Mouse (Mus musculus): Measurements from ENCODE around the gene Taok2.
"Not testable (repeated sequence)": the region's sequence is repeated elsewhere in the genome, so short reads cannot be mapped to it uniquely, and the experiment has no call there.

Gene Taok2

DNA sequence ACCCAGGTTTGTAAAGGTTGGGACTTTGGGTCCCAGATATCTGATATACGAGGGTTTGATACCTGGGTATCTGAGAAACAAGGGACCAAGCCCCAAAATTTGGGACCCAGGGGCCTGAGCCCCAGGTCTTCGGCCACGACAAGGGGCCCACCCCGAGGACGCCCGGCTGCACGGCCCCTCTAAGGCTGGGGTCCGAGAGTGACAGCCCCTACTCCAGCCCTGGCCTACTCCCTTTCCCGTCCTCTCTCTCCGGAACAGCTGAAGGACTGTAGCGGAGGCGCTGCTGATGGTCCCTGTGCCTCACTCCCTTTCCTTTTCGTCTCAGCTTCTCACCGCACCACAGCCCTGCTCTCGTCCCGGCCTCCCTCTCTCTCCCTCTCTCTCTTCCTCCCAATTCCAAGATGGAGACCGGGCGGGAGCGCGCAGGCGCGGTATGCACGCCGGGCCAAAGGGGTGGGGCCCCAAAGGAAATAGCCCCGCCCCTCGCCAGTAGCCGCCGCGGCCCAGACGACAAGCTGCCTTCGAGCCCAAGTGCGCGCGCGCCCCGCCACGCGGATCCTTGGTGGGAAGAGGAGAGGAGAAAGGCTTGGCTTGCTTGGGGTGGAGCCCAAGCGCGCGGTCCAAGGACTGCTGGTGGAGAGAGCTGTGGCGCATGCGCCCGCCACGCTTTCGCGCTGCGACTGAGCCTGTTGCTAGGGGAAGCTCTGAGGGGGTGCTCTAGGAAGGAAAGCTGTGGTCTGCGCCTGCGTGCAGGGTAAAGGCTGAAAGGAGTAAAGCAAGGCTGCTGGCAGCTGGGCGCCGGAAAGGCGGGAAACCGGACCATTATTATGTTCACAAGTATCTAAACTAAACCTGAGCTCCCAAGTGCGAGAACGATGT lies at the start of gene Taok2:
Taok2 (minus strand) TSS at position 418 of the 879 bp plus-strand sequence.
- DNase-seq (ENCODE audit: low read depth, low spot score): peak; percentile 97

GRCm38 (mm10) chr7:126932652-126933051 lies 48.1 kb upstream of the Taok2 start:
- DNase-seq (ENCODE audit: low read depth, low spot score): no peak

GRCm38 (mm10) chr7:126929046-126929445 lies 44.5 kb upstream of the Taok2 start:
- no peak for DNase-seq (ENCODE audit: low read depth, low spot score)

DNA sequence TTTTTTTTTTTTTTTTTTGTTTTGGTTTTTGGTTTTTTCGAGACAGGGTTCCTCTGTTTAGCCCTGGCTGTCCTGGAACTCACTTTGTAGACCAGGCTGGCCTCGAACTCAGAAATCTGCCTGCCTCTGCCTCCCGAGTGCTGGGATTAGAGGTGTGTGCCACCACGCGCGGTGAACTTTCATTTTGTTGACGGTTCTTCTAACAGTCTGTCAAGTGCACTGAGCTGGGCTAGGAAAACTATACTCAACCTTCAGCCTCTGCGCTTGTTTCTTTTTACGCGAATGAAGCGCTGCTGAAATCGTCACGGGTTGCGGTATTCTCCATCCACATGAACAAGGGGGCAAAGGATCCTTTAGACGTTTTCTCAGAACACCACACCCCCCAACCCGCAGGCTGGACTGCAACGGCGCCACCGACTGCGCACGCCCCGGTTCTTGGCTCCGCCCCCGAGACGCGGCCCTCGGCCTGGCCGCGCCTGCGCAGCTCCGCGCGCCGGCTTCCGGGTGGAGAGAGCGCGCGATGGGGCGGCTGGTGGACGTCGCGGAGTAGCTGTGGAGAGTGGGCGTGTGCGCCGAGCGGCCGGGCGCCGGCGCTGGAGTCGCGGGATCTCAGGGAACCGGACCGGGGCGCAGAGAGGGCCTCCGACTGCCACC lies 44.0 kb upstream of the Taok2 start, which contains the start of gene Kctd13:
Kctd13 (plus strand) TSS at position 496 of the 654 bp plus-strand sequence.
- peak; percentile 90 for DNase-seq (ENCODE audit: low read depth, low spot score)

DNA sequence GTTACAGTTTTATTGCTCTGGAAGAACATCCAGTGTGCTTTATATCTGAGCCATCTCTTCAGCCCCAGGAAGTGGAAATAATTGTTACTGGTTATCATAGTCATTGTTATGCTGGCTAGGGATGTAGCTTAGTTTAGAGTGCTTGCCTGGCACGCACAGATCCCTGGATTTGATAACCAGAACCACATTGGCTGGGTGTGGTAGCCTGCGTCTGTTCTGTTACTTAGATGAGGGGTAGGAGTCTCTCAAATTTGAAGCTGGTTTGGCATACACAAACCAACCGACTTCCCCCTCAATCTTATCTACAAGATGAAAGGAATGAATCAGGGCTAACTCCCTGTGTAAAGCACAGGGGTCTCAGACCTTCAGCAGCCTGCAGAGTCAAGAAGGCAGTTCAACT lies 41.8 kb upstream of the Taok2 start:
- no peak for DNase-seq (ENCODE audit: low read depth, low spot score)

DNA sequence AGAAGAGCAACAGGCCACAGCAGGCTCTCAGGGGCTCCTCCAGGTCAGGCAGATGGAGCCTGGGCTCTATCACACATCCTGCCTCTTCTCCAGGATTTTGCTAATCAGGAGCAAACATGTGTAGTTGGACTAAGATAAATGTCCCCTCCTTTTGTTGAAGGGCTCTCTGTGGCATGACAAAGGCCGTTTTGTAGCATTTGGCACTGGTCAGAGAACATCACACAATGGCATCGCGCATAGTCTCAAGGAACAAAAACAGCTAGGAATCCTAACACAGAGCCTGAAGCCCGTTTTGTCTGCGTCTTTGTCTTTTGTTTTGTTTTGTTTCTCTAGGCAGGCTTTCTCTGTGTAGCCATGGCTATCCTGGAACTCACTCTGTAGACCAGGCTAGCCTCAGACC lies 39.5 kb upstream of the Taok2 start:
- no peak for DNase-seq (ENCODE audit: low read depth, low spot score)

DNA sequence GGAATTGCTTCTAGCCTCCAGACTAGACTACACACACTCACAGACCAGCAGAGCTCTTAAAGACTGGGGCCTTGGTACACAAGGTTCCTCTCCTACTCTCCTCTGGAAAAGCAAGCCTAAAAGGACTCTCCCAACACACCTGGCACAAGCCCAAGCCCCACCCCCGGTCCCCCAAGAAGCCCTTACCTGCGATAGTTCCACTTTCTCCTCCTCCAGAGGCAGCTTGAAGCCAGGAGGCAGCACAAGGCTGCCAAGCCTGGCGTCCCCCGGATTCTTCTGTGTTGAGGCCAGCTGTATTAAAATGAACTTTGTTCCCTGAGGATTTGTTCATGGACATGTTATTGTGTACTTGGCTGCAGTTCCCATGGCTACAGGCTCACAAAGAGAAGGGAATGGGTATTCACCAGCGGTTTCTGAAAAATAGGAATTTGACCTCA lies 38.1 kb upstream of the Taok2 start, which contains the start of gene Tmem219:
Tmem219 (minus strand) TSS at position 294 of the 437 bp plus-strand sequence.
- DNase-seq (ENCODE audit: low read depth, low spot score): no peak

GRCm38 (mm10) chr7:126921563-126921962 lies 37.1 kb upstream of the Taok2 start:
- no peak for DNase-seq (ENCODE audit: low read depth, low spot score)

- DNase-seq (ENCODE audit: low read depth, low spot score): no peak
These were observed 35.5 kb upstream of the Taok2 start for GRCm38 (mm10) chr7:126919973-126920372.

GRCm38 (mm10) chr7:126918356-126918755 lies 33.9 kb upstream of the Taok2 start:
- not testable (repeated sequence) for DNase-seq (ENCODE audit: low read depth, low spot score)

GRCm38 (mm10) chr7:126914844-126915243 lies 30.3 kb upstream of the Taok2 start:
- DNase-seq (ENCODE audit: low read depth, low spot score): no peak

- DNase-seq (ENCODE audit: low read depth, low spot score): no peak
These were observed 21.1 kb upstream of the Taok2 start for GRCm38 (mm10) chr7:126905590-126905989.

GRCm38 (mm10) chr7:126899781-126900180 lies 15.3 kb upstream of the Taok2 start:
- DNase-seq (ENCODE audit: low read depth, low spot score): not testable (repeated sequence)

GRCm38 (mm10) chr7:126898102-126898990 lies 13.8 kb upstream of the Taok2 start:
- peak; percentile 90 for DNase-seq (ENCODE audit: low read depth, low spot score)

- DNase-seq (ENCODE audit: low read depth, low spot score): no peak
These were observed 13.0 kb upstream of the Taok2 start for GRCm38 (mm10) chr7:126897390-126898101.

DNA sequence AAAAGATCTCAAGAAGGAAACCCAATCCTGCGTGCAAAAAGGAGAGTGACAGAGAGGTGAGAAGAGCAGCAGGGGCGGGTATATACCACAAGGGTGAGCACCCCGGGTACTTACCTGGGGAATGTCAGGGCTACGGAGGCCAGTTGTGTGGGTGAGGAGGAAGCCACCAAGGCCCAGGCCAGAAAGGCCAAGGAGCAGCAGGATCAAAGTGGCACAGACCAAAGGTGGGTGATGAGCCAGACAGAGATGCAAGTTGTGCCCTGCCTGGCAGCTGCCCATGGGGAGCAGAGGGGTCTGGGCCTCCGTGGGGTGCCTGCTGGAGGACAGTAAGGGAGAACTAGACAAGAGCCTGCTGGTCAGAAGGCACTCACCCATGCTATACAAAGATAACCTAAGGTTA lies 12.4 kb upstream of the Taok2 start:
- DNase-seq (ENCODE audit: low read depth, low spot score): no peak

GRCm38 (mm10) chr7:126888852-126889251 lies 4.3 kb upstream of the Taok2 start:
- DNase-seq (ENCODE audit: low read depth, low spot score): no peak

- DNase-seq (ENCODE audit: low read depth, low spot score): no peak
These were observed 2.8 kb upstream of the Taok2 start for GRCm38 (mm10) chr7:126887281-126887680.

- no peak for DNase-seq (ENCODE audit: low read depth, low spot score)
These were observed 747 bp downstream of the Taok2 start for GRCm38 (mm10) chr7:126883731-126884181.

- DNase-seq (ENCODE audit: low read depth, low spot score): no peak
These were observed 3.5 kb downstream of the Taok2 start for GRCm38 (mm10) chr7:126881040-126881439.

- no peak for DNase-seq (ENCODE audit: low read depth, low spot score)
These were observed 7.3 kb downstream of the Taok2 start for GRCm38 (mm10) chr7:126877239-126877638.

Measured in embryo, embryonic 11.5 days (tissue).